Mouse (Mus musculus) myocyte (in vitro differentiated cells): ENCODE data around the gene Hilpda. TPM values are rescaled to one million over a fixed set of nuclear protein-coding genes. Genes with fewer than 3 reads are reported as not detected.

Source experiments
- H3K27me3 ChIP-seq: one replicate; pipeline ENCODE4 v1.6.1; 2011; ENCODE audit not compliant: control insufficient read depth, insufficient read depth, insufficient read length
- H3K36me3 ChIP-seq: one replicate; pipeline ENCODE4 v1.6.1; 2011; ENCODE audit not compliant: control insufficient read depth, insufficient read depth
- H3K4me2 ChIP-seq: one replicate; pipeline ENCODE4 v1.6.1; 2011; ENCODE audit warnings: low read depth, control low read depth
- H3K4me3 ChIP-seq: one replicate; pipeline ENCODE4 v1.5.1; 2011; ENCODE audit warnings: mild to moderate bottlenecking, control low read depth, moderate library complexity
- H3K79me2 ChIP-seq: one replicate; pipeline ENCODE4 v1.6.1; 2011; ENCODE audit not compliant: control insufficient read depth, insufficient read depth
- H3ac ChIP-seq: one replicate; pipeline ENCODE4 v1.6.1; 2011; ENCODE audit not compliant: control insufficient read depth, insufficient read length
- CEBPB ChIP-seq: IDR thresholded peaks from 2 replicates; pipeline ENCODE4 v1.6.1; 2011; ENCODE audit warnings: mild to moderate bottlenecking, moderate library complexity; ENCODE audit not compliant: poor library complexity, insufficient read depth, severe bottlenecking
- MYOD1 ChIP-seq, 3 experiments: IDR thresholded peaks; one replicate each; pipeline ENCODE4 v1.6.1; 2011; ENCODE audit warnings: control low read depth in 2 of 3, low read depth in 2 of 3, mild to moderate bottlenecking in 2 of 3, moderate library complexity in 1 of 3; ENCODE audit not compliant: insufficient read length in 2 of 3, control insufficient read depth in 1 of 3
- polyA plus RNA-seq: library from polyadenylated mRNA; unstranded; fragments of >200 nt; fragmentation: generic; extraction: Trizol; gene quantifications from one replicate; pipeline ENCODE4 v1.2.1, GENCODE M21; 2012; ENCODE audit warnings: missing spikeins

The Hilpda gene
- polyA plus RNA-seq, 1 experiment, result 15.5 TPM

- Histone ChIP-seq H3K4me2 (no peak overlapping the region), H3K36me3 (no peaks in the 10 kb centered on the region), H3K79me2 (no peaks in the 10 kb centered on the region), H3K27me3 (no peaks in the 10 kb centered on the region), H3K4me3 (no peak overlapping the region), H3ac (no peak overlapping the region)
- TF ChIP-seq CEBPB (no peak), MYOD1 (IDR thresholded peaks at IDR 0.05; ENCODE audit: control insufficient read depth in 1 of 3, insufficient read length in 2 of 3, low read depth in 2 of 3) (no peak)
Observed at GRCm38 (mm10) chr6:29322735-29323134, 50.4 kb downstream of the Hilpda start.

Other genes starting within 250 kb of the Hilpda start
- gene Lep, start 212.3 kb upstream of the Hilpda start, polyA plus RNA-seq, result not detected
- gene Rbm28, start 107.5 kb upstream of the Hilpda start, polyA plus RNA-seq, result 16.2 TPM
- gene Prrt4, start 92.9 kb upstream of the Hilpda start, polyA plus RNA-seq, result 0.37 TPM
- 78.6 TPM for gene Impdh1, start 56.1 kb upstream of the Hilpda start, polyA plus RNA-seq
- gene Fam71f2, start 7.1 kb downstream of the Hilpda start, polyA plus RNA-seq, result 0.47 TPM
- gene Fam71f1, start 46.7 kb downstream of the Hilpda start, polyA plus RNA-seq, result 0.47 TPM
- 183 TPM for gene Calu, start 75.6 kb downstream of the Hilpda start, polyA plus RNA-seq
- 0.17 TPM for gene Opn1sw, start 116.0 kb downstream of the Hilpda start, polyA plus RNA-seq
- 16.7 TPM for gene Ccdc136, start 123.8 kb downstream of the Hilpda start, polyA plus RNA-seq
- gene Flnc, start 160.8 kb downstream of the Hilpda start, polyA plus RNA-seq, result 268 TPM
- gene Atp6v1f, start 195.2 kb downstream of the Hilpda start, polyA plus RNA-seq, result 242 TPM
- gene Atp6v1fnb, start 198.9 kb downstream of the Hilpda start, polyA plus RNA-seq, result not detected
- 0.26 TPM for gene Kcp, start 235.5 kb downstream of the Hilpda start, polyA plus RNA-seq